Mouse (Mus musculus): Measurements from ENCODE around the gene Mgat5.

Gene Mgat5

DNA sequence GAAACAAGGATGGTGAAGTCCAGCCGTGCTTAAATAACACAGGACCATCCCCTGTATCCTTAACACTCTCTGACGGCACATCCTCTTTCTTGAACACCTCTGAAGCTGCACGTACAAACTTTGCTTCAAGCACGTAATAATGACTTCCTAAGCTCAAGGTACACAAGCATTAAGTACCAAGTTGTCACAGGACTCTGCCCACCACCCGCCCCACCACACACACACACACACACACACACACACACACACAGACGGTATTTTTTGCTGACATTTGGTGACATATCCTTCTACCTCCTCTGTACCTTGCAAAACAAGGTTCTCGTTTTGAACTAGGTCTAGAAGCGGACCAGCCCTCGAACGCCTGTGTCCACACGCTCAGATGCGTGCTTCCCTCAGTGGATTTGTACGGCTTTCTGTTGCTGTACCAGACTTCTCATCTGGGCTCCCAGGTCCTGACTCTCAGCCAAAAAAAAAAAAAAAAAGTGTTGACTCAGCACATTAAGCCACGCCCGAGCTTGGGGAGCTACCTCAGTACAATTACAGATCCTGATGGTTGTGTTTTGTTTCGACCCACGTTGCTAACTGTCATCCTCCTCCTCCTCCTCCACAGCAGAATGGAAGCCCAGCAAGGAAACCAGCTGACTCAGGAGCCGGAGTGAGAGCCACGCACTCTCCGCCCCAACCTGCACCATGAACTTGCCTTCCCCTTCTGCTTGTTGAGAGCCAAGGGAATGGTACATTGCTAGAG lies 101.4 kb downstream of the Mgat5 start:
- DNase-seq (ENCODE audit: low read depth, low spot score): no peak

DNA sequence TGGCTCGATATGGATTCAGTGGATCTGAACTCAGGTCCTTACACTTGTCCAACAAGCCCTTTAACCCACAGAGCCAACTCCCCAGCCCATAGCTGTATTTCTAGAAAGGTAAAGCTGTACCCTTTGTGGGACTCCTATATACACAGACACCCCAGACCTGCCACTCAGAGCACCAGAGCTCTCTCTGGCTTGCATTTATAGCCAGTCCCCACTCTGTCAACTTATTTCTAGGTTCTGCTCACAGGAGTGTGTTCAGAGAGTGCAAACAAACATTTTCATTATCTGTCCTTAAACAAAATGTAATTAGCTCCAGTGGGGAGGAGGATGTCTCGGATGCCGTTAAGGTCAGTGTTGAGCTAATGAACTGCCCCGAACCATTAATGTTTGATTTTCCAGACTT lies 102.5 kb downstream of the Mgat5 start:
- no peak for DNase-seq (ENCODE audit: low read depth, low spot score)

- no peak for DNase-seq (ENCODE audit: low read depth, low spot score)
These were observed 103.5 kb downstream of the Mgat5 start for GRCm38 (mm10) chr1:127308207-127308725.

DNA sequence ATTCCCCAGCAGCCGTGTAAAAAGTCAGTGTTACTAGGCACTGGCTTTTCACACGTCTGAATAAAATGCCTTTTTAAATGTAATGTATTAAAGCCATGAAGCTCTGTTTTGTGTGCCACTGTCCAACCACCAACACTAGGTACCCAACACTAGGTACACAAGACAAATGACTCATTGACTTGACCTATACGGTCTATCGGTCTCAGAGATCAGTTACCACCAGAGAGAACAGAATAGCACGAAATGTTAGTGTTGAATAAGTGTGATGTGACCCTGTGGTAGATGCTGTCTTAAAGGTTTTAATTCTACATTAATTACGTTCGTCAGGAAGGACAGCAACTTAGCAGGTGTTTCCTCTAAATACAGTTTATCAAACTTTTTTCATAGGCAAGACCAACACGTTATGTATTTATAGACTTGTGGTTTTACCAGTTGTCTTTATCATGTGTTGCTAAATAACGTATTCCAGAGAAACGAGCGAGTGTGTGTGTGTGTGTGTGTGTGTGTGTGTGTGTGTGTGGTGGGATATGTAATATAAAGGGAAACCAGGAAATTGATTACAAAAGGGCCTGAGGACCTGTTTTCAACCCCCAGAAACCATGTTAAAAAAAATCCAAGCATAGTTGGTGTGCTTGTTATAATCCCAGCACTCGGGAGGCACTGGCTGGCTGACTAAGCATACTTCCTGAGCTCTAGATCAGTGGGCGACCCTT lies 104.3 kb downstream of the Mgat5 start:
- no peak for DNase-seq (ENCODE audit: low read depth, low spot score)

GRCm38 (mm10) chr1:127310011-127310410 lies 105.2 kb downstream of the Mgat5 start:
- no peak for DNase-seq (ENCODE audit: low read depth, low spot score)

DNA sequence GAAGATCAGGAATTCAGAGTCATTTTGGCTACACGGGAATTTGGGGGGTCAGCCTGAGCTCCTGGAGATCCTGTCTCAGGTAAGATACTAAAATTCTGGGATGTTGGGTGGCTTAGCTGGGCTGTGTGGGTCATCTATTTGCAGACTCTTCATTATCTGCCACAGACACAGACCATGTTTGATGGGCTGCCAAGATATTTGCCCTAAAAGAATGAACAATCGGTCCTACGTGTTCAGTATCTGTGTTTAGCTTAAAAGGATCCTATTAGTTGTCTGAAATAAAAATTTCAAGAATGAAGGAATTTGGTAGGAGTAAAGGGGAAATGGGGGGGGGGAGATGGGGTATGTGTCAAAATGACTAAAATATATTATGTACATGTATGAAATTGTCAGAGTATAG lies 105.9 kb downstream of the Mgat5 start:
- DNase-seq (ENCODE audit: low read depth, low spot score): no peak

- DNase-seq (ENCODE audit: low read depth, low spot score): no peak
These were observed 109.0 kb downstream of the Mgat5 start for GRCm38 (mm10) chr1:127313652-127314350.

- DNase-seq (ENCODE audit: low read depth, low spot score): no peak
These were observed 111.2 kb downstream of the Mgat5 start for GRCm38 (mm10) chr1:127315763-127316627.

GRCm38 (mm10) chr1:127316651-127317050 lies 111.8 kb downstream of the Mgat5 start:
- no peak for DNase-seq (ENCODE audit: low read depth, low spot score)

- DNase-seq (ENCODE audit: low read depth, low spot score): no peak
These were observed 112.7 kb downstream of the Mgat5 start for GRCm38 (mm10) chr1:127317541-127317940.

DNA sequence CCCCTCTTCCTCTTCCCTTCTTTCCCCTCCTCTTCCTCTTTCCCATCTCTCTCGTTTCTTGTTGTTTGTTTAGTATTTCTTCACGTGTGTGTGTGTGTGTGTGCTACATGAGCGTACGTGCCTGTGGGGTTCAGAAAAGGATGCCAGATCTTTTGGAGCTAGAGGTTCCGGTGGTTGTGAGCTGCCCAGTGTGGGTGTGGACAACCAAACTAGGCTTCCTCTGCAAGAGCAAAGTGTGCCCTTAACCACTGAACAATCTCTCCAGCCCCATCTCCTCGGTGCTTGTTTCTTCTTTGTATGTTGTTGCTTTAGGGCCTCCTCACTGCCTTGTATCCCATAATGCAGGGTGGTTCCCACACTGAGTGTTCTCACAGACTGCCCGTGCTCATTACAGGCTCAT lies 113.7 kb downstream of the Mgat5 start:
- DNase-seq (ENCODE audit: low read depth, low spot score): no peak

GRCm38 (mm10) chr1:127319768-127320167 lies 115.0 kb downstream of the Mgat5 start:
- DNase-seq (ENCODE audit: low read depth, low spot score): no peak

- no peak for DNase-seq (ENCODE audit: low read depth, low spot score)
These were observed 116.1 kb downstream of the Mgat5 start for GRCm38 (mm10) chr1:127320956-127321355.

DNA sequence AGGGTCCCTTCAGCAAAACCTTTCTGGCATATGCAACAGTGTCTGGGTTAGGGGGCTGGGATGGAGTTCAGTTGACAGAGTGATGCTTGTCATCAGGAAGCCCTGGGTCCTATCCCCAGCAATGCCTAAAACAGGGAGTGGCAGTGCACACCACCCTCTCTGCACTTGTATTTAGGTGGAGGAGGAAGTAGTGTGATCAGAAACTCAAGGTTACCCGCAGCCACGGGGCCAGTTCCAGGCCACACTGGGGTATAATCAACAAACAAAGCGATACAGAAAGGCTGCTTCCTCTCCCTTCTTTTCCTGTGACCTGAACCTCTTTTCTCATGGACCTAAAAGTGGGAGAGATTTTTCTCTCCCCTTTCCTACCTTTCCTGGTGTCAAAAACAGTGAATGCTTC lies 116.8 kb downstream of the Mgat5 start:
- no peak for DNase-seq (ENCODE audit: low read depth, low spot score)

DNA sequence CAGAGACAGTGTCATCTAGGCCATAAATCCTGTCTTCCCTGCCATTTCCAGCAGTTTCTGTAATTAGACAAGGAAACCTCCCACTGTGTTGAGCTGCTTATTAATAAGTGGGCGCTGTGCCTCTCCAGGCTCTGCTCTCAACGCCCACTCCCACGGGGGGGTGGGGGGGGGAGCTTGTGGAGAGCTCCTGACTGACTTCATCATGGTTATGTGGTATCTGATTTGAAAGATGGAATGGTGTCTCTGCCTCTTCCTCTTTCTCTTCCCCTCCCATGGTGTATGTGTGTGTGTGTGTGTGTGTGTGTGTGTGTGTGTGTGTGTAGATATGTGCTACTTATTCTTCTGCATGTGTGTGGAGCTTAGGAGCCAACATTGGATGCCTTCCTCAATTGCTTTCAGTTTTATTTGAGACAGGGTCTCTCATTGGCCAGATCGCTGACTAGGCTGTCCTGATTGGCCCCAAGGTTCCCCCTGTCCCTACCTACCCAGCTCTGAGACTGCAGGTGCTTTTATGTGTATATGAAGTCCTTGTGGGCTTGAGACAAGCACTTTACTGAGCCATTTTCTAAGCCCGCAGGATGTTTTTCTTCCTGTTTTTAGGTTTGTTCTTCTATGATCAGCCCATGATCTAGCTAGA lies 117.5 kb downstream of the Mgat5 start:
- DNase-seq (ENCODE audit: low read depth, low spot score): no peak

DNA sequence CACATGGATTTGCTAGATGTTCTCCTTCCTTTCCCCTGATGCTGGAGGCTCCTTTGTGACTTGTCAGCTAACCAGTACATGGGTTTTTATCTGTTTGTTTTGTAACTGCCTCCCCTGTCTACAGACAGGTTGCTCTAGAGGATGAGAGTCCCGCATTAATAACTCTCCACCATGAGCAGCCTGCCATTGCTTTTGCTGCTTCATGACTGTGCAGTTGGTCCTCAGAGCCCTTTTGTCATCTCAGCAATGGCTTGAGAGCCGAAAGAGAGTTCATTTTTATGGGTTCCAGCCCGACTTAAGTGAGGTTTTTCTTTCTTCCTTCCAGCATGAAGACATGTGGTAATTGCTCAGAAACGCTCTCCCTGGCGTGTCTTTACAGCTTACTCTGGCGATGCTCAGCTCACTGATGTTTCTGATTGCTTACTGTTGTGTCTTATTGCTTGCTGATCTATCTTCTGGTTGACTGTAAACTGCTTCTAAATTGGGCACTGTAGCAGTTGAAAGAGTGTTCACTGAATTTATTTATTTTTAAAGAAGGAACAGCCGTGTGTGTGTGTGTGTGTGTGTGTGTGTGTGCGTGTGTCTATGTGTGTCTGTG lies 120.9 kb downstream of the Mgat5 start:
- no peak for DNase-seq (ENCODE audit: low read depth, low spot score)

DNA sequence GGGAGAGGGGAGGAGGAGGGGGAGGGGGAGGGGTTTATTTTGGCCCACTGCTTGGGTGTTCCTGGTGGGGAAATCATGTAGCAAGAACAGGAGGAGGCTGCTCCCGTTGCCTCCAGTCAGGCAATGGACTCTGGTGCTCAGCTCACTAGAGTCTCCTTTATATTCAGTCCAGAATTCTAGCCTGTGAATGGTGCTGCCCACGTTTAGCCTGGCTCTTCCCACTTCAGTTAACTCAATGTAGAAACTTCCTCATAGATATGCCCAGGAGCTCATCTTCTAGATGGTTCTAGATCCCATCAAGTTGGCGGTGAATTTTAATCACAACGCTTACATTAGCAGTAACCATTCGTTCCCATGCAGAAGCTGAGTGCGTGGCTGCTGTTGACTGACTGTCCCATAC lies 123.0 kb downstream of the Mgat5 start:
- DNase-seq (ENCODE audit: low read depth, low spot score): no peak

DNA sequence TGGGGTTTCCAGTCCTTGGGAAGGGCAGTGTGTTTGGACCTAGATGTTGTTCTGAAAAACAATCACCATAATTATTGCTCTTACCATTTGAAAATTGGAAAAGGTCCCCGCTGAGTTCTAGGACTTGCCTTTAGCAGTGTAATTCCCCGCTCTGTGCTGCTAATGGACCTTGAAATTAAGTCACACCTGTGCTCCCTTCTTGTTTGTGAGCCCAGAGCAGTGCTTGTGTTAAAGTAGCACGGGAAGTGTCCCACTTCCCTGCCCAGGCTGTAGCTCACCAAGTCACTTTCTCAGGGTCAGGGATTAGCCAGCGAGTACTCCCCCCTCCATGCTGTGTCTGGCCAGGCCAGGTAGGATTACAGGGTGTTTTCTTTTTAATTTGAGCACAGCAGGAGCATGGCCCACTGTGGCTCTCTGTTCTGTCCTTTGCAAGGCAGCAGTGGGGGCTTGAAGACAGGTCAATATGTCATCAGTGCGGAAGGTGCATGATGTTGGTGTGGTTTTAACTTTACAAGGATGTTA lies 123.6 kb downstream of the Mgat5 start:
- DNase-seq (ENCODE audit: low read depth, low spot score): no peak

DNA sequence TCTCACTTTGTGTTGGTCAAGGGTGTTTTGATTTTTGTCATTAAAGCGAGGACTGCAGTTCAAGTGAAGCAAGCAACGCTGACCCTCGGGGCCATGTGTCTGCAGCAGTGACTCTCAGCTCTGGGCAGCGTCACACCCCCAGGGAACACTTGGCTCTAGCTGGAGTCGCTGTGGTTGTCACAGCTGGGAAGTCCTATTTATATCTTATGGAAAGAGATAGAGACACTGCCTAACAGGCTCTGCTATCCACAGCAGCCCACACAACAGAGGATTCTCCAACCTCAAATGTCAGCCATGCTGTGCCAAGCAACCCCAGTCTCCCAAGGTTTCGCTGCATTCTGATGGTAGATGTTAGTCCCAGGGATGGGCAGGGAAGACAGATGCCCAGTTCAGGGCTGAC lies 125.0 kb downstream of the Mgat5 start:
- no peak for DNase-seq (ENCODE audit: low read depth, low spot score)

DNA sequence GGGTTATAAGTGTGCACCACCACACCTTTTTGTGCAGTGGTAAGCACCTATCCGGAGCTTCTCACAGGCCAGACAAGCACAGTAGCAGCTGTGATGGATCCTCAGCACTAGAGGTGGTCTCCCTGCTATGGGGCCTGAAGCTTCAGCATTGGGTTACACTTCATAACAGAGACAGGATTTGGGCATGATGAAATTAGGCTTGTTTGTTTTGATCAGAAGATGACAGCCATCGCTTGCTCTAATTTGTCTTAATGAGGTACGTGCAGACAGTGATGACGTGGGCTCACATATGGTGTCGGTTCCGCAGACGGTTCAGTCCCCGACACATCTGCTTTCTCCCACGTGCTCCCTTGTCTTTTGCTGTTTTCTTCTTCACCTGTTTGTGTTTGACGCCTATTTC lies 132.9 kb downstream of the Mgat5 start:
- no peak for DNase-seq (ENCODE audit: low read depth, low spot score)

All from retina, postnatal 7 days (tissue).